Mouse (Mus musculus) thymus, adult 2 months (tissue): Measurements from ENCODE around the gene Olfr622. TPM values are rescaled to one million over a fixed set of nuclear protein-coding genes. Genes with fewer than 3 reads are reported as not detected.

ENCODE experiments used
- DNase-seq: peaks from one replicate; pipeline ENCODE4 v3.0.0; 2021
- H3K27ac ChIP-seq: fragments of 200-500 bp; 2 replicates; pipeline ENCODE4 v1.5.1; 2012; ENCODE audit warnings: low read length, control low read depth; ENCODE audit not compliant: control insufficient read depth, insufficient read depth
- H3K27me3 ChIP-seq: fragments of 200-500 bp; 2 replicates; pipeline ENCODE4 v1.6.1; 2012; ENCODE audit warnings: mild to moderate bottlenecking, low read length, moderate library complexity, mixed read lengths; ENCODE audit not compliant: control insufficient read depth, insufficient read depth
- H3K36me3 ChIP-seq: fragments of 200-500 bp; 2 replicates; pipeline ENCODE4 v1.6.1; 2012; ENCODE audit warnings: mild to moderate bottlenecking, low read length, moderate library complexity; ENCODE audit not compliant: control insufficient read depth, insufficient read depth
- H3K4me1 ChIP-seq: fragments of 200-500 bp; replicated peaks from 2 replicates; pipeline ENCODE4 v1.6.1; 2012; ENCODE audit warnings: low read length; ENCODE audit not compliant: control insufficient read depth, insufficient read depth
- H3K4me3 ChIP-seq: fragments of 200-500 bp; 2 replicates; pipeline ENCODE4 v1.5.1; 2012; ENCODE audit warnings: mild to moderate bottlenecking, low read length, control low read depth, moderate library complexity; ENCODE audit not compliant: control insufficient read depth, insufficient read depth
- CTCF ChIP-seq: fragments of 200-500 bp; IDR thresholded peaks from 2 replicates; pipeline ENCODE4 v1.5.1; 2012; ENCODE audit warnings: mild to moderate bottlenecking, control low read depth, low read length, moderate library complexity, borderline replicate concordance; ENCODE audit not compliant: control insufficient read depth, poor library complexity, insufficient read depth; ENCODE audit errors: extremely low read depth
- POLR2A ChIP-seq: fragments of 200-500 bp; IDR thresholded peaks from 2 replicates; pipeline ENCODE4 v1.6.1; 2012; ENCODE audit warnings: mild to moderate bottlenecking, low read length, control low read depth, moderate library complexity; ENCODE audit not compliant: control insufficient read depth, poor library complexity, insufficient read depth; ENCODE audit errors: extremely low read depth
- WGBS: fragments of 180-500 bp; shearing (Covaris S2); methylation state at CpG from one replicate; pipeline ENCODE4 v1.1.7; 2018; 5-methylcytosine and 5-hydroxymethylcytosine counted together
- polyA plus RNA-seq: library from polyadenylated mRNA; depleted of rRNA; stranded (reverse); fragments of >200 nt; gene quantifications from 2 replicates; pipeline ENCODE4 v1.2.3, GENCODE M21; 2012; rRNA removed

The Olfr622 gene
- not detected in 2 replicates for polyA plus RNA-seq

DNA sequence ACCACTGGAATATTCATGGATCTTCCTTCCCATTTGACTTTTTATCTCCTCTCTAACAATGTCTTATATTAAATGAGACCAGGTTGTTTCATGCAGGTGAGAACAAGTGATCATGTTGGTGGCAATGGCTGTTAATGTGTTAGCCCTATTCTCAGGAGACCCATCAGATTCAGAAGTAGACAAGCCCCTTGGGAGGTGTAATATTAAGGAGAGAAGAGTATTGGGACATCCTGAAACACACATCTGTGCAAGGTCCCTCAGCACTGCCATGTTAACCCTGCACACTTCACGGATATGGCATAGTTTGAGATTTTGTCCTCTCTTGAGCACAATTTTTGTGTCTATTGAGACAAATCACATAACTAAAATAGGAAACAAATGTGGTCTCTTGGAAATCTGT lies at the start of gene Olfr622:
Gene Olfr622 (minus strand): TSS at position 101 of the 400 bp plus-strand sequence.
- WGBS = 92% methylated on average over 1 of the region's 1 CpGs
- Histone ChIP-seq H3K27ac (no peak within 1 kb of the TSS), H3K4me1 (no peaks in the 10 kb centered on the region), H3K4me3 (no peak within 1 kb of the TSS), H3K27me3 (no peaks in the 10 kb centered on the region), H3K36me3 (no peaks in the 10 kb centered on the region)
- DNase-seq = no peak
- no peak for TF ChIP-seq CTCF
- no peak for TF ChIP-seq POLR2A

DNA sequence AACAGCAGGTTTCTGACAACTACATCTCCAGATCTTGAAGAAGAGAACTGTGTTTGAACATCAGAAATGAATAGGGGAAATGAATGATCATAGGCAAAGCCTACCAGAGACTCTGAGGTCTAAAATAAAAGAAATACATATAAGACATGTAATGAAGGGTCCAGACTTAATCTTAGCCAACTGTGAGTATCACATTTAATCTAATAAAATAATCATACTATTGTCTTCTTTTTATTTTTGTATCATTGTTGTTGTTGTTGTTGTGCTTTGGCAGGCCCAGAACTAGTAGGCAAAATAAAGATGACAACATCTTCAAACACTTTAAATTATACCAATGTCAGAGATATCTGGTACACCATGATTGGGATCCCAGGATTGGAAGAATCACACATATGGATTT lies 39.9 kb upstream of the Olfr622 start, which contains the start of gene Olfr625-ps1:
Gene Olfr625-ps1 (plus strand): TSS at position 301 of the 400 bp plus-strand sequence.
- TF ChIP-seq CTCF (no peak), POLR2A (no peak)
- Histone ChIP-seq H3K4me3 (no peak within 1 kb of the TSS), H3K36me3 (no peaks in the 10 kb centered on the region), H3K4me1 (no peaks in the 10 kb centered on the region), H3K27ac (no peak within 1 kb of the TSS), H3K27me3 (no peaks in the 10 kb centered on the region)
- no peak for DNase-seq

DNA sequence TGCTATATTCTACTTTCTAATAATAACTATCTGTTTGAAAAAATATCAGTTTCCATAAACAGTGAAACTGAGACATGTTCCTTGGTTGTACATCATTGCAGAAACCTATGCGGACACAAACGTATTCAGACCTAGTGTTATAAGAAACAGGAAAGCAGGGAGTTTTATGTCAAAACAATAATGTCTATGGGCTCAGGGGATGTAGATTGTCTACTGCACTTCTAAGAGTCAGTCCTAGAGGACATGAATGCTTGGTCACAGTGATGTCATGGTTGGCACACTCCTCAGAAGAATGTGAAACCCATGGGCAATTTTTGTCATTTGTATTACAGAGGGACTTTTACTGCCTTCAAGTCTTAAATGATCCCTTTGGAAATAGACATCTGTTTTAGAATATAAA lies 28.6 kb upstream of the Olfr622 start, which contains the start of gene Olfr624:
Gene Olfr624 (minus strand): TSS at position 101 of the 400 bp plus-strand sequence.
- no peaks in the 10 kb centered on the region for H3K36me3 ChIP-seq
- no peak for DNase-seq
- TF ChIP-seq CTCF (no peak), POLR2A (no peak)
- no peak within 1 kb of the TSS for H3K27ac ChIP-seq
- H3K27me3 ChIP-seq = no peaks in the 10 kb centered on the region
- no peak within 1 kb of the TSS for H3K4me3 ChIP-seq
- no peaks in the 10 kb centered on the region for H3K4me1 ChIP-seq
- WGBS = 92% methylated on average over 2 of the region's 2 CpGs

DNA sequence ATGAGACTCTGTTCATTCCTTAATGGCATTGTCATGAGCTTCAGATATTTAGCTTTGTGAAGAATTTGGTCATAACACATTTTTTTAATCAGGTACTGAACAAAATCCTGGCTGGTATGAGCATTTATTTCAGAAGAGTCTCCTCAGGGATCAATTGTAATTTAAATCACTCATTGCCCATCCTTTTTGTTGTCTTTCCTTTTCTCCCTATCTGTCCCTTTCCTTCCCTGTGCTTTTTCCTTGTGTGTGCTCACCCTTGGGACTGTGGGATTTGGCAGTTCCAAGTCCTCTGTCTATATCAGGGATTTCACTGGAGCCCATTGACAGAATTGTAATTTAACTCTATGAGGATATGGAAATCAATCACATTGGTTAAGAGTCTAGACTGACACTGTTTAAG lies 21.1 kb upstream of the Olfr622 start, which contains the start of gene Olfr623:
Gene Olfr623 (minus strand): TSS at position 101 of the 400 bp plus-strand sequence.
- Histone ChIP-seq H3K27ac (no peak within 1 kb of the TSS), H3K4me1 (no peaks in the 10 kb centered on the region), H3K36me3 (no peaks in the 10 kb centered on the region), H3K27me3 (no peaks in the 10 kb centered on the region), H3K4me3 (no peak within 1 kb of the TSS)
- no peak for TF ChIP-seq CTCF
- no peak for TF ChIP-seq POLR2A
- DNase-seq = no peak

DNA sequence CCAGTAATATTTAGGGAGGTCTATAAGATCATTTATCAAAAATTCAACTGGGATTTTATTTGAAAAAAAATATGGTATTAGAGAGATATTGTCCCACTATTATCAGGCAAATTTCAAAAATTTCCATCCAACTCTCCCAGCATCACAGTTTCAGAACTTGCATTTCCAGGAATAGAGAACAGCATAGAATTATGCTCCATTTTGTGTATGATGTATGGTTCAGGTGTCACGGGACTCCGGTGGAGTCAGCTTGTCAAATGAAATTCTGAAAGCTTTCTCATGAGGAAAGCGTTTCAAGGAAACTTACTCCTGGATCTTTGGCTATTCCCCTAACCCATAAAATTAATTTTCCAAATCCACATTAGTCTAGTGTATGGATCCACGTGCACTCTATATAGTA lies 1.6 kb upstream of the Olfr622 start:
- Histone ChIP-seq H3K36me3 (no peaks in the 10 kb centered on the region), H3K27me3 (no peaks in the 10 kb centered on the region), H3K4me1 (no peaks in the 10 kb centered on the region), H3K4me3 (no peak overlapping the region), H3K27ac (no peak overlapping the region)
- 94% methylated on average over 4 of the region's 4 CpGs for WGBS
- no peak for DNase-seq
- TF ChIP-seq POLR2A (no peak), CTCF (no peak)

DNA sequence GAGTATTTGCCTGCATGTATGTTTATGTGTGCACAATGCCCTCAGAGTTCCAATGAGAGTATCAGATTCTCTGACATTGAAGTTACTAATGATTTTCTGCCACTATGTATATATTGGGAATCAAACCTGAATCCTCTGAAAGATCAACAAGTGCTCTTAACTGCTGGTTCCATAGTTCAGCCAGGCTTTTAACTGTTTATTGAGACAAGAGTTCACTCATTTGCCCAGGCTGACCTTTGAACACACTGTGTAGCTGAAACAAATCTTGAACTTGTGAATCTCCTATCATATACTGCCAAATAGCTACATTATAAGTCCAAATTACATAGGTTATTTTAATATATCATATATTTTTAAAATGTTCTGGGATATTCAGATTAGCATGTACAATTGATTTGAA lies 5.7 kb downstream of the Olfr622 start:
- H3K4me3 ChIP-seq = no peak overlapping the region
- DNase-seq = no peak
- H3K36me3 ChIP-seq = no peaks in the 10 kb centered on the region
- H3K27ac ChIP-seq = no peak overlapping the region
- TF ChIP-seq CTCF (no peak), POLR2A (no peak)
- no peaks in the 10 kb centered on the region for H3K4me1 ChIP-seq
- no peaks in the 10 kb centered on the region for H3K27me3 ChIP-seq

DNA sequence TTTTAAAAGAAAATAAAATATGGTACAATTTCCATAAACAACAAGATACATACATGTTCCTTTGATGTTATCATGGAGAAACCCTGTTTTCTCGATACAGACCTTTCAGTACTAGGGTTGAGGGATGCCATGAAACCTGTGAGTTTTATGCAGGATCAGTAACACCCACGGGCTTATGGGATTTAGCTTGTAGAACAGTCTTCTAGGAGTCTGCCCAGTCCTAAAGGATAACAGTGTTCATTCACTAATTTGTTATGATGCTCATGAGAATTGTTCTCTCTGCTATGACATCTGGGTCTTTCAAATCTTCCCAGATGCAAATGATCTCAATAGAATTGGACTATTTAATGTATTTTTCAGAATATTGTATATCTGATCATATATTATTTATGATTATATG lies 30.1 kb downstream of the Olfr622 start, which contains the start of gene Olfr620:
Gene Olfr620 (minus strand): TSS at position 101 of the 400 bp plus-strand sequence.
- H3K27me3 ChIP-seq = no peaks in the 10 kb centered on the region

More for the DNA sequence above, 30.1 kb downstream of the Olfr622 start, which contains the start of gene Olfr620:
- no peak for TF ChIP-seq POLR2A
- TF ChIP-seq CTCF = no peak
- Histone ChIP-seq H3K36me3 (no peaks in the 10 kb centered on the region), H3K27ac (no peak within 1 kb of the TSS), H3K4me1 (no peaks in the 10 kb centered on the region), H3K4me3 (no peak within 1 kb of the TSS)
- no peak for DNase-seq
- WGBS = 95% methylated on average over 2 of the region's 2 CpGs
